Mouse (Mus musculus) CD4-positive, CD25-positive, alpha-beta regulatory T cell, adult 9 weeks (primary cell): ENCODE results near the gene Magea1. TPM values are rescaled to one million over a fixed set of nuclear protein-coding genes. Genes with fewer than 3 reads are reported as not detected.

Experiments used
- polyA plus RNA-seq: library from polyadenylated mRNA; unstranded; fragments of 100-300 nt; shearing (Covaris generic); gene quantifications from one replicate; pipeline ENCODE4 v1.2.1, GENCODE M21; 2017

Magea1 gene
- not detected for polyA plus RNA-seq

DNA sequence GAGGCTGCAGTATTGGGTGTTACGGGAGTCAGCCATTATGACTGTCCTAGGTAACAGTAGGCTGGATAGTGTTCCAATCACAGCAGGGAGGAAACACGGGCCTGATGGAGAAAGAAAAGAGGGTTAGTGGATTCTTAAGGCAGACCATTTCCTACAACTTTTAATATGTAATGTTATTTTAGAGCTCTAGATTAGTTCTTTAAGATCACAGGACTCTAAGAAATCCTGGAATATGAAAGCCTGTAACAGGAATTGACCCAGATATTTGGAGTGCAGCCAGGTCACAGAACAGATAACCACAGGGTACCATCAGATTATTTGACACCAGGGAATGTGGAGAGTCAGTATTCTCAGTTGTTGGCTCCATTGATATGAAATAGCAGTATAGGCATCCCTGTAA is at the start of gene Magea1:
TSS of gene Magea1 (minus strand) at position 101 of the 400 bp plus-strand sequence.

DNA sequence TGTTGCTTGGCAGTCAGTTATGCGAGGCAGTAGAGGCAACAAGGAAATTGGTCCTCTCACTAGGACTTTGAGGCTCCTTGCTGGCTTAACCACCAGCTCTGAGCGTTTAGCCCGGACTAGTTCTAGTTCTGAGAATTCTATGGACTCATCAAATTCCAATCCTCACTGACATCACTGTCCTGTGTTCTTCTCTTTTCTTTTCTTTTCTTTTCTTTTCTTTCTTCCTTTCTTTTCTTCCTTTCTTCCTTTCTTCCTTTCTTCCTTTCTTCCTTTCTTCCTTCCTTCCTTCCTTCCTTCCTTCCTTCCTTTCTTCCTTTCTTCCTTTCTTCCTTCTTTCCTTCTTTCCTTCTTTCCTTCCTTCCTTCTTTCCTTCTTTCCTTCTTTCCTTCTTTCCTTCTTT is 38.7 kb upstream of the Magea1 start, which contains the start of gene Cldn34b2:
TSS of gene Cldn34b2 (minus strand) at position 101 of the 400 bp plus-strand sequence.

DNA sequence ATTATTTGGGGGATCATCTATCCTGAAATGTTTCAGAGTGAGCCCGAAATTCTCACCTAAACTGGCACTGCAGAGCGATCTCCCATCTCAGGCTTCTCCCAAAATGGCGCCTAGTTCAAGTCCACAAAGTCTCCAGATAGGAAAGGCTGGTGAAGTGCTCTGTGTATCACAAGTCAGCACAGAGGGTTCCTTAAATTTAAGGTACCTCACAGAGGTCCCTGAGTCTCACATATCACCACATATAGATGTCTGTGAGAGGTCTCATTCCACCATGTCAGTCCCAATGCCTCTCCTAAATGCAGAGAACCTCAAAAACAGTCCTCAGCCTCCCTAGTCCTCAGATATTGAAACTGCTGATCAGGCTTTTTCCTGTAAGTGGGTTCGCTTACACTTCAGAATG is 4.0 kb upstream of the Magea1 start, which contains the start of gene Magea2:
TSS of gene Magea2 (minus strand) at position 101 of the 400 bp plus-strand sequence.

DNA sequence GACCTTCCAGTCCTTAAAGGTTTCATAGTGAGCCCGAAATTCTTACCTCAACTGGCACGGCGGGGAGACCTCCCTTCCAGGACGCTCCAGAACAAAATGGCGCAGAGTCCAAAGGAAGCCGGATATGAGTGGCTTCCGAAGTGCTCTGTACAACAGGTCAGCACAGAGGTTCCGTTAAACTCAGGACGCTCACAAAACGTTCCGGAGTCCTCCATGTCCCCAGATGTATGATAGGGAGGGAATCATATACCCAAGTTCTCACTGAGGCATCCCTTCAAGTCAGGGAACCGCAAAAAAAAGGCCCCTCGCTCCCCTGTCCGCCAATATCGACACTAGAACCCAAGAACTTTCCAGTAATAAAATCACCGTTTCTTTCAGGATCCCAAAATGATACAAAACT is 26.5 kb downstream of the Magea1 start, which contains the start of gene Magea5:
TSS of gene Magea5 (minus strand) at position 101 of the 400 bp plus-strand sequence.

Other genes with a start within 250 kb of the Magea1 start
- gene Cldn34b1, start 199.5 kb downstream of the Magea1 start, polyA plus RNA-seq: not detected
- gene Magea6, start 153.8 kb downstream of the Magea1 start, polyA plus RNA-seq: not detected
- gene Magea3, start 140.3 kb downstream of the Magea1 start, polyA plus RNA-seq: not detected
- gene Magea8, start 93.9 kb downstream of the Magea1 start, polyA plus RNA-seq: not detected
- not detected for gene Magea5, start 26.6 kb downstream of the Magea1 start, polyA plus RNA-seq
- not detected for gene Magea2, start 3.9 kb upstream of the Magea1 start, polyA plus RNA-seq
- gene Cldn34b2, start 38.6 kb upstream of the Magea1 start, polyA plus RNA-seq: not detected
- gene Sat1, start 126.7 kb upstream of the Magea1 start, polyA plus RNA-seq: 402 TPM
- gene Acot9, start 172.7 kb upstream of the Magea1 start, polyA plus RNA-seq: 97.8 TPM